Mouse (Mus musculus) erythroblast, embryonic 14.5 days (primary cell): ENCODE results near the gene Yy1.

ENCODE experiments used
- GATA1 ChIP-seq: IDR thresholded peaks from 2 replicates; pipeline ENCODE4 v1.6.1; 2012; ENCODE audit warnings: low read length, inconsistent platforms, mixed read lengths
- TAL1 ChIP-seq: IDR thresholded peaks from 3 replicates; pipeline ENCODE4 v1.6.1; 2012; ENCODE audit warnings: low read length, inconsistent platforms, mixed read lengths

- TF ChIP-seq TAL1 (no peak), GATA1 (no peak)
Observed at GRCm38 (mm10) chr12:108834786-108835185, 42.0 kb downstream of the Yy1 start.
